Mouse (Mus musculus) large intestine, adult 2 months (tissue): ENCODE results near the gene Sprr2h. TPM values are rescaled to one million over a fixed set of nuclear protein-coding genes. Genes with fewer than 3 reads are reported as not detected.

Experiments used
- DNase-seq: peaks from one replicate; pipeline ENCODE4 v3.0.0-alpha.2; 2012; ENCODE audit warnings: low read depth, low spot score
- WGBS: fragments of 180-500 bp; shearing (Covaris S2); methylation state at CpG from one replicate; pipeline ENCODE4 v1.1.7; 2018; 5-methylcytosine and 5-hydroxymethylcytosine counted together
- polyA plus RNA-seq: library from polyadenylated mRNA; depleted of rRNA; stranded (reverse); fragments of >200 nt; gene quantifications from 2 replicates; pipeline ENCODE4 v1.2.3, GENCODE M21; 2012; rRNA removed

Sprr2h gene
- 0.16 TPM in 1 of 2 replicates, not detected in the other for polyA plus RNA-seq

DNA sequence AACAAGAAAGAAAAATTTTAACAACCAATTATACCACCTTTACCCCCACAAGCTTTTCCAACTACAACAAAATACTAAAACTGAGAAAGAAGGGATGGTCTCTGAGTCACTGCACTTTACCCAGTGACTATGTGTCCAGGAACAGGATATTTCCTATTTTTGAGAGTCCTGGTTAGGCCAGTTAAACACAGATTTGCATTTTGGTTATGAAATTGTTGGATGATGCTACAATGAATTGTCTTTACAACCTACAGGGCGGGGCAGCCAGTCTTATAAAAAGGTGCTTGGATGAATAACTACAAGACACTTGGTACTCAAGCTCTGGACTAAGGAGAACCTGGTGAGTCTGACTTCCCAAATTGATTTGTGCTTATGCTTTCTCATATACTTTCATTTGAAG lies at the start of gene Sprr2h:
Gene Sprr2h, plus strand, starts transcription at position 301 of the 400 bp plus-strand sequence.
- WGBS, result 66% methylated on average over 1 of the region's 1 CpGs
- DNase-seq, result no peak

DNA sequence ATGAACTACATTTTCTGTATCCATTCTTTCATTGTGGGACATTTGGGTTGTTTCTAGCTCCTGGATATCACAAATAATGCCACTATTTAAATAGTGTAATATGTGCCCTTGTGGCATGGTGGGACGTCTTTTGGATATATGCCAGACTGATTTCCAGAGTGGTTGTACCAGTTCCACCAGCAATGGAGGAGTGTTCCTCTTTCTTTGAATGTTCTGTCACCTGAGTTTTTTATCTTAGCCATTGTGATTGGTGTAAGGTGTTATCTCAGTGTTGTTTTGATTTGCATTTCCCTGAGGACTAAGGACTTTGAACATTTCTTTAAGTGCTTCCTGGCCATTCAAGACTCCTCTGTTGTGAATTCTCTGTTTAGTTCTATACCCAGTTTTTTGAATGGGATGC lies 49.2 kb upstream of the Sprr2h start:
- WGBS, result 33% methylated on average over 1 of the region's 1 CpGs
- no peak for DNase-seq

DNA sequence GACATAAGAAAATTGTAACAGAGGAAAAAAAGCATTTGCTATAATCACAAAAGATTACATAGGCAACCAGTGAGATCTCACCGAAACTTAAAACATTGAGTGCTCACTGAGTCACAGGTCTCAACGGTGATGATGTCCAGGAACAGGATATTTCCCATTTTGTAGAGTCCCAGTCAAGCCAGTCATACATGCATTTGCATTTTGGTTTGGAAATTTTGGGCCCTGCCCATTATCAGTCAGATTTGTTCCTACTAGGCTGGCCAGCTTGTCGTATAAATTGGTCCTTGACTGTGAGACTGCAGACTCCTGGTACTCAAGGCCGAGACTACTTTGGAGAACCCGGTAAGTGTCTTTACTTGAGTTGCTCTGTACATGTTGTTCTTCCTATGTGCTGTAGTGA lies 46.6 kb upstream of the Sprr2h start, which contains the start of gene Sprr2d:
Gene Sprr2d, plus strand, starts transcription at position 301 of the 400 bp plus-strand sequence.
- no peak for DNase-seq
- 92% methylated on average over 5 of the region's 5 CpGs for WGBS

DNA sequence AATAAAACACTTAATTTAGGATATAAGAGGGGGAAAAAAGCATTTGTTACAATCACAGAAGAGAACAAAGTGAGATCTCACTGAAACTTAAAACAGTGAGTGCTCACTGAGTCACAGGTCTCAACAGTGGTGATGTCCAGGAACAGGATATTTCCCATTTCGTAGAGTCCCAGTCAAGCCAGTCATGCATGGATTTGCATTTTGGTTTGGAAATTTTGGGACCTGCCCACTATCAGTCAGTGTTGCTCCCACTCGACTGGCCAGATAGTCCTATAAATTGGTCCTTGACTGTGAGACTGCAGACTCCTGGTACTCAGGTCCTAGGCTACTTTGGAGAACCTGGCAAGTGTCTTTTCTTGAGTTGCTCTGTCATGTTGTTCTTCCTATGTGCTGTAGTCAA lies 33.6 kb upstream of the Sprr2h start, which contains the start of gene Sprr2e:
Gene Sprr2e, plus strand, starts transcription at position 301 of the 400 bp plus-strand sequence.
- 77% methylated on average over 2 of the region's 2 CpGs for WGBS
- DNase-seq, result no peak

DNA sequence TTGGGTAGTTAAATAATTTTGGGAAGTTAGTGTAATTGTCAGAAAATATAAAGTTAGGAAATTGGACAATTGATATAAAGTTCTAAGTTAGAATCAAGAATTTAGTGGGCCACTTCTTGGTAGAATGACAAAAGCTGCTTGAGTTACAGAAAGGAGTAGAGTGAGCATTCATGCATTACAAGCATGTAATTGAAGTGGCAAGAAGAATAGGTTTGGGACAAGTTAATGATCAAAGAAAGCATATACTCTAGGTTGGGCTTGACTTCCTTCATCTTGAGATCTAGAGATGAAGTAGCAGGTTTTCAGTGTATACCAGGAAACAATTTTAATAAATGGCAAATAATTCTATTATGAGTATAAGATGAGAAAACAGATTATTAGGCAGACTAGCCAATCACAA lies 23.9 kb upstream of the Sprr2h start:
- DNase-seq, result no peak

DNA sequence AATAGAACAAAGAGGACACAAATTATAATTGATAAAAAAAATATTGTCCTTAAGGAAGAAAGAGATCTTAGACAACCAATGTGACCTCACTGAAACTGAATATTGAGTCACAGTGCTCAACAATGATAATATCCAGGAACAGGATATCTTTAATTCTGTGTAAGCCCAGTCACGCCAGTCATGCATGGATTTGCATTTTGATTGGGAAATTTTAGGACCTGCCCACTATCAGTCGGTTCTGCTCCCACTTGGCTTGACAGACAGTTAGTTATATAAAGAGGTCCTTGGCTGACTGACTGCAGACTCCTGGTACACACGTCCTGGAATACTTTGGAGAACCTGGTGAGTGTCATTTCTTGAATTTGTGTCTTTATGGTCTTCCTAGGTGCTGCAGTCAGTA lies 20.6 kb upstream of the Sprr2h start, which contains the start of gene Sprr2f:
Gene Sprr2f, plus strand, starts transcription at position 301 of the 400 bp plus-strand sequence.
- WGBS, result 59% methylated on average over 3 of the region's 3 CpGs

DNA sequence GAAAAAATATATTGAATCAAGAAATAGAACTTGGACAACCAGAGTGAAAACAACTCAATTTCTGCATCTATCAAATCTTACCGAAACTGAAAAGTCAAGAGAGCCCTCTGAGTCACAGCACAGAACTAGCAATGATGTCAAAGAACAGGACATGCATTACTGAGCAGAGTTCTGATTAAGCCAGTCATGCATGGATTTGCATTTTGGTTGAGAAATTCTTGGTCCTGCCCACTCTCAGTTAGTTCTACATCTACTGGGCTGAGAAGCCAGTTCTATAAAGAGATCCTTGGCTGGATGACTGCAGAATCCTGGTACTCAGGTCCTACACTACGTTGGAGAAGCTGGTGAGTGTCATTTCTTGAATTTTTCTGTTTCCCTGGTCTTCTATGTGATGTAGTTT lies 11.9 kb upstream of the Sprr2h start:
- no peak for DNase-seq
- 79% methylated on average over 2 of the region's 2 CpGs for WGBS

More for the DNA sequence above, 20.6 kb upstream of the Sprr2h start, which contains the start of gene Sprr2f:
- no peak for DNase-seq

DNA sequence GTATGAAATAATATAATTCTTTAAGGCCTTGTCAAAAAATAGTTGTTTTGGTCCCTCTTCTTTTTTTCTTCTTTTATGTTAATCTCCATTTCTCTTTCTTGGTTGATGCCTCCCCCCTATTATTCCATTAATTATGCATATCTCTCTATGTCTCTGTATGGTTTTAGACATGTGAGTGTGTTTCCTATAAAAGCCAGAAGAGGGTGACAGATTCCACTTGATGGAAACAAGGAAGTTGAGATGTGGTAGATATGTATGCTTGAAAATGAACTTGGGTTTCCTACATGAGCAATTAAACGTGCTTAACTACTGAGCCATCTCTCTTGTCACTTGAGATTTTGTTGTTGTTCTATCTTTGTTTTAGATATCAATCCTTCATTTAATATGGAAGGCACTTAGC lies 8.8 kb downstream of the Sprr2h start:
- WGBS, result 24% methylated on average over 1 of the region's 1 CpGs
- DNase-seq, result no peak

DNA sequence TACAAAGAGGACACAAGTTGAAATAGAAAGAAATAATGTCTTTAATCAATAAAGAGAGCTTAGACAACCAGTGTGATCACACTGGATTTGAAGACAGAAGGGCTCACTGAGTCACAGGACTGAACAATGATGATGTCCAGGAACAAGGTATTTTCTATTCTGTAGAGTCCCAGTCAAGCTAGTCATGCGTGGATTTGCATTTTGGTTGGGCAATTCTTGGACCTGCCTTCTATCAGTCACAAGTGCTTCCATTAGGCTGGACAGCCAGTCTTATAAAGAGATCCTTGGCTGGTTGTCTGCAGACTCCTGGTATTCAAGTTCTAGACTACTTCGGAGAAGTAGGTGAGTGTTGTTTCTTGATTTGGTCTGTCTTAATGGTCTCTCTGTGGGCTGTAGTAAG lies 22.2 kb downstream of the Sprr2h start, which contains the start of gene Sprr2i:
Gene Sprr2i, plus strand, starts transcription at position 301 of the 400 bp plus-strand sequence.
- DNase-seq, result no peak
- 94% methylated on average over 2 of the region's 2 CpGs for WGBS

DNA sequence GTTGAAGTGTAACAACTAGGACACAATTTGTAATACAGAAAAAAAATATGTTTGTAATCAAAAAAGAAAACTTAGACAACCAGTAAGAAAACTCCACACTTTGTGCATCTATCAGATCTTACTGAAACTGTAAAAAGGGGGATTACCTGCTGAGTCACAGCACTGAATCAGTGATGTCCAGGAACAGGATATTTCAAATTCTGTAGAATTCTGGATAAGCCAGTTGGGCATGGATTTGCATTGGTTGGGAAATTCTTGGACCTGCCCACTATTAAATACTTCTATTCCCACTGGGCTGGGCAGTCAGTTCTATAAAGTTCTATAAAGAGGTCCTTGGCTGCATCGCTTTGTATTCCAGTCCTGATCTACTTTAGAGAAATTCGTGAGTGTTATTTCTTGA lies 32.3 kb downstream of the Sprr2h start, which contains the start of gene Sprr2j-ps:
Gene Sprr2j-ps, plus strand, starts transcription at position 301 of the 400 bp plus-strand sequence.
- WGBS, result 78% methylated on average over 2 of the region's 2 CpGs
- DNase-seq, result no peak

DNA sequence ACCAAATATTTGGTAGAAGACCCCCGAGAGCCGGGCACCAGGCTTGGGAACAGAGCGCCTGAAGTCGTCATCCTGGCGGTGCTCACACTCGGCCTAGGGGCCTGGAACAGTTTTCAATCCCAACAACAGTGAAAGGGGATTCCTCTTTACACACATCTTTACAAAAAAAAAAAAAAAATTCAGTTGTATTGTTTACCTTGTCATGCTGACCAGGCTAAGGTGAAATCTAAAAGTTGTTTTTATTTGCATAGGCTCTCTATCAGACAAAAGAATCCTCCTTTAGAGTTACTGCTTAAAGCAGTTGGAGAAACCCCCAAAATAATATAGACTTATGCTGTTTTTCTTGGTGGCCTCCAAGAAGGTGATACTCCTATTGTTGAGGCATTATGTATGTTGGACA lies 43.8 kb downstream of the Sprr2h start, which contains the start of gene Gm9774:
Gene Gm9774, minus strand, starts transcription at position 101 of the 400 bp plus-strand sequence.
- WGBS, result 92% methylated on average over 6 of the region's 6 CpGs
- no peak for DNase-seq

DNA sequence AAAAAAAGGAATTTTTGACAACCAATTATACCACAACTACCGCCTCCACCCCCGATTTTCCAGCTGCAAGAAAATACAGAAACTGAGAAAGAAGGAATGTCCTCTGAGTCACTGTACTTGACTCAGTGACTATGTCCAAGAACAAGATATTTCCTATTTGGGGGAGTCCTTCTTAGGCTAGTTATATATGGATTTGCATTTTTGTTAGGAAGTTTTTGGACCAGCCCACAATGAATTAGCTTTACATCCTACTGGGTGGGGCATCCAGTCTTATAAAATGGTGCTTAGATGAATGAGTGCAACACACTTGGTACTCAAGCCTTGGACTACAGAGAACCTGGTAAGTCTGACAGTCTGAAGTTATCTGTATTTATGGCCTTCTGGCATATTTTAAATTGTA lies 46.8 kb downstream of the Sprr2h start, which contains the start of gene Sprr2k:
Gene Sprr2k, plus strand, starts transcription at position 301 of the 400 bp plus-strand sequence.
- 86% methylated on average over 2 of the region's 2 CpGs for WGBS
- no peak for DNase-seq

Other genes with a start within 250 kb of the Sprr2h start
- gene Lelp1, start 242.9 kb upstream of the Sprr2h start, polyA plus RNA-seq, result not detected in 2 replicates
- gene Sprr2a1, start 169.9 kb upstream of the Sprr2h start, polyA plus RNA-seq, result 53.2 and 93.1 TPM in 2 replicates
- 24,207 and 25,946 TPM in 2 replicates for gene Sprr2a2, start 169.8 kb upstream of the Sprr2h start, polyA plus RNA-seq
- gene Sprr2a3, start 100.3 kb upstream of the Sprr2h start, polyA plus RNA-seq, result 210 and 226 TPM in 2 replicates
- not detected in 2 replicates for gene Sprr2b, start 69.1 kb upstream of the Sprr2h start, polyA plus RNA-seq
- gene Sprr2d, start 46.5 kb upstream of the Sprr2h start, polyA plus RNA-seq, result not detected in 2 replicates
- gene Sprr2e, start 33.5 kb upstream of the Sprr2h start, polyA plus RNA-seq, result not detected in 2 replicates
- not detected in 2 replicates for gene Sprr2f, start 20.5 kb upstream of the Sprr2h start, polyA plus RNA-seq
- not detected in 2 replicates for gene Sprr2i, start 22.3 kb downstream of the Sprr2h start, polyA plus RNA-seq
- not detected in 2 replicates for gene Sprr2j-ps, start 32.4 kb downstream of the Sprr2h start, polyA plus RNA-seq
- gene Gm9774, start 43.7 kb downstream of the Sprr2h start, polyA plus RNA-seq, result 7.5 and 8.2 TPM in 2 replicates
- not detected in 2 replicates for gene Sprr2k, start 46.9 kb downstream of the Sprr2h start, polyA plus RNA-seq
- not detected in 2 replicates for gene Sprr1b, start 53.1 kb downstream of the Sprr2h start, polyA plus RNA-seq
- gene Sprr3, start 73.0 kb downstream of the Sprr2h start, polyA plus RNA-seq, result 0.37 TPM in 1 of 2 replicates, not detected in the other
- gene Sprr1a, start 100.2 kb downstream of the Sprr2h start, polyA plus RNA-seq, result 8.5 and 16.7 TPM in 2 replicates
- not detected in 2 replicates for gene Sprr4, start 114.8 kb downstream of the Sprr2h start, polyA plus RNA-seq
- gene 2310046K23Rik, start 148.8 kb downstream of the Sprr2h start, polyA plus RNA-seq, result not detected in 2 replicates
- gene Ivl, start 188.1 kb downstream of the Sprr2h start, polyA plus RNA-seq, result not detected in 2 replicates
- 0.69 TPM in 1 of 2 replicates, not detected in the other for gene Smcp, start 203.3 kb downstream of the Sprr2h start, polyA plus RNA-seq
- not detected in 2 replicates for gene 2210017I01Rik, start 221.8 kb downstream of the Sprr2h start, polyA plus RNA-seq
- not detected in 2 replicates for gene Lce6a, start 236.0 kb downstream of the Sprr2h start, polyA plus RNA-seq